Mouse (Mus musculus): Measurements from ENCODE around the gene B830017H08Rik.

GRCm38 (mm10) chr16:17794047-17794446 is 38.9 kb upstream of the B830017H08Rik start:
- TF ChIP-seq CTCF (IDR thresholded peaks at IDR 0.05; ENCODE audit: control insufficient read depth, insufficient read depth, insufficient read length) (no peak), MYOG (IDR thresholded peaks at IDR 0.05; ENCODE audit: control insufficient read depth, extremely low read depth, insufficient read length) (no peak)
